Mouse (Mus musculus): ENCODE data around the gene Txndc16.

Gene Txndc16

GRCm38 (mm10) chr14:45153258-45153657 is 66.9 kb downstream of the Txndc16 start:
- DNase-seq (ENCODE audit: low spot score), result no peak

- DNase-seq (ENCODE audit: low spot score), result peak; percentile 40
These were observed 77.6 kb downstream of the Txndc16 start for GRCm38 (mm10) chr14:45142511-45142910.

DNA sequence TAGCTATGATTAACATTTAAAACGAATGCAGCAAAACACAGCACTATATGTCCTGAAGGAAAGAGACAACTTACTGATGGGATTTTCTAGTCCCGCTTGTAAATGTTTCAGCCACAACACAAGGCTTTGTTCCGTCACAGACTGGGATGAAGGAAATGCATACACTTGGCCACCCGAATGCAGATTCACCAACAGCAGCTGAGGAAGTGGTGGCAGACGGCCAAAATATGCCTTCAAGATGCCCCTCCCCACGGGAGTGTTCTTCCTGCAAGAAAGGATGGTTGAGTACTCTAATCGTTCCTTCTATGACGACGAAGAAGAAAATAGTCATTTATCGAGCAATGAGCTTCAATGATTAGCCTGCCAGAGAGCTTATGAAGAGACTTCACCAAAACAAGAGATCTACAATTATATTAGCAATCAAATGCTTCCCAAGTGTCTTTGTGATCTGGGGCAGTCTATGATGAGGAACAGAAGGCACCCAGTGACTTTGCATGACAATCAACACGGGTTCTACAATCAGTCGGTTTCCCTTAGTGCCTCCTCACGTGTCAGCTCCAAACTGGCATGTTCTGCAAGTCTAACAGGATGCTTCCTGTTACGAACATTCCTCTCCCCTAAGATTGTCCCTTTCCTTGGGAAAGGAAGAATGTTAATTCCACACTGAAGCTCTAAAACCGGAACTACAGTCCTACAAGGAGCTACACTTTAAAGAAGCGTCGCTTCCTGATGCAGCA is 79.6 kb downstream of the Txndc16 start:
- no peak for DNase-seq (ENCODE audit: low spot score)

- no peak for DNase-seq (ENCODE audit: low spot score)
These were observed 84.2 kb downstream of the Txndc16 start for GRCm38 (mm10) chr14:45135961-45136360.

DNA sequence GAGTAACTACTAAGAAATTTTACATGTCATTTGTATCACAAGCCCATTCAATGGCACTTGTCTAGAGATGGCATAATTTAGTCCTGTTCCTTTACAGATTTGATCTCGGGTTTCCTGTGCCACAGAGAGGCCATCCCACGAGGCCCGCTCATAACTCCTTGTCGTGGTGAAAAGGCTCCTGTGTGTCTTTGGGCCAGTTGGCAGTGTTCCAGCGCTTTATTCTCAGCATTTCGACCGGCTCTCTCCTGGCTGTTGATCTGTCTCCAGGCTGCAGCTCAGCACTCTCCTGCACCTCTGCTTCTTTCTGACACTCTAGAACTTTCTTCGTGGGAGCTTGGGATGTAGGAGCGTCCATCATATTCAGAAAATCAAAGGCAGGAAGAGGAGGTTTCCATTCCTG is 84.6 kb downstream of the Txndc16 start:
- DNase-seq (ENCODE audit: low spot score), result peak; percentile 11

- no peak for DNase-seq (ENCODE audit: low spot score)
These were observed 101.8 kb downstream of the Txndc16 start for GRCm38 (mm10) chr14:45118359-45118758.

DNA sequence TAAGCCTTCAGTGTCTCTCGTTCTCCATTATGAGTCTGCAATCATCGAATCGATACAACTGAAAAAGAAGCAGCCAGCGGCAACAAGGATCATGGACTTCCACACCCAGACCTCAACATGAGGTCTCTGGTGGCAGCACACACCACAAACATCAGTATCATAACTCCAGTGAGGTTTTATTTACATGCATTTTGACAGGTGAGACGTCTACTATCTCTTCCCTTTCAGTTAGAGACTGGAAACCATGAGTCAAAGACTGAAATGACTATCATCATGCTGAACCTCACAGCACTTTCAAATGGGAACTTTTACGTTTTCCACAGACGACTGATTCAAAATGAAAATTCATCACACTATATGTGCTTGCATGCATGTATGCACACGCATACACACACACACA is 117.9 kb downstream of the Txndc16 start:
- DNase-seq (ENCODE audit: low spot score), result no peak

DNA sequence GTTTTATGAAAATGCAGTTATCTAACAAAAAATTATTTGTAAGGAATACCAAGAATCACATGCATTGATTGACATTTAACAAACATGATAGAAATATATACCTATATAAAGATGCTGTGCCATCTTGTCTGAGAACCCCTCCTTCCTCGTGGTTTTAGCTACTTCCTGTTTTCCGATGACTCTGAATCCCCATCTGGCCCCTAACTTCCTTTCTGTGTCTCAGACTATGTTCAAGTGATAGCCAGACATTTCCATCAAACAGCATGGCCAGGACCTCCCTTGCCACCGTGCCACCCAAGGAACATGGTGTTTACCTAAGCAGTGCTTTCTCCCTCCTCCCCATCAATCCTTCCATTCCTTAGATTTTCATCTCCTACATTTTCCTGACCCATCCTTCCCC is 127.8 kb downstream of the Txndc16 start:
- DNase-seq (ENCODE audit: low spot score), result no peak

GRCm38 (mm10) chr14:45090011-45090410 is 130.1 kb downstream of the Txndc16 start:
- DNase-seq (ENCODE audit: low spot score), result no peak

DNA sequence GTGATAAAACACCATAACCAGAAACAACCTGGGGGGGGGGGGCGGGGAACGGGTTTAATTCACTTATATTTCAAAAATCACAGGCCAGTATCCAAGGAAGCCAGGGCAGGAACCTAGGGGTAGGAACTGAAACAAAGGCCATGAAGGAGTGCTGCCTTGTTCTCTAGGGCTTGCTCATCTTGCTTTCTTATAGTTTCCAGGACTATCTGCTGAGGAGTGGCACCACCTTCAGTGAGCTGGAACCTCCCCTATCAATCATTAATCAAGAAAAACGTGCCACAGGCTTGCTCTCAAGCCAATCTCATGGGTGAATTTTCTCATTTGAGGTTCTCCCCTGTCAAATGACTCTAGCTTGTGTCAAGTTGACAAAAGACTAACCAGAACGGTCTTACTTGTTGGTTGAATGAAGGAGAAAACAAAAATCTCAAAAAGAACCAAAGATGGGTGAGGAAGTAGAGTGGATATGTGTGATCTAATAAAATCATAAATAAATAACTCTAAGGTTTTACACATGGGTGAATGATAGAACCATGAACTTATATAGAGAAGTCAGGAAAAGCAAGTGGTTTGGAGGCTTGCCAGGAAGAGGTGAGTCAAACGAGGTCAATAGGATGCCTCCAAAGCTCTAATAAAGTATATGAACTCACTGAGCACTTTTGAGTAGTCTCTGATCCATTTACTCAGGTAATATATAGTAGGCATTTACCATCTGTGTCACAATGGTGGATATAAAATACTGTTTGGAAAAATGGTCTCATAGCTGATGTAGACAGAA is 134.3 kb downstream of the Txndc16 start:
- DNase-seq (ENCODE audit: low spot score), result no peak

DNA sequence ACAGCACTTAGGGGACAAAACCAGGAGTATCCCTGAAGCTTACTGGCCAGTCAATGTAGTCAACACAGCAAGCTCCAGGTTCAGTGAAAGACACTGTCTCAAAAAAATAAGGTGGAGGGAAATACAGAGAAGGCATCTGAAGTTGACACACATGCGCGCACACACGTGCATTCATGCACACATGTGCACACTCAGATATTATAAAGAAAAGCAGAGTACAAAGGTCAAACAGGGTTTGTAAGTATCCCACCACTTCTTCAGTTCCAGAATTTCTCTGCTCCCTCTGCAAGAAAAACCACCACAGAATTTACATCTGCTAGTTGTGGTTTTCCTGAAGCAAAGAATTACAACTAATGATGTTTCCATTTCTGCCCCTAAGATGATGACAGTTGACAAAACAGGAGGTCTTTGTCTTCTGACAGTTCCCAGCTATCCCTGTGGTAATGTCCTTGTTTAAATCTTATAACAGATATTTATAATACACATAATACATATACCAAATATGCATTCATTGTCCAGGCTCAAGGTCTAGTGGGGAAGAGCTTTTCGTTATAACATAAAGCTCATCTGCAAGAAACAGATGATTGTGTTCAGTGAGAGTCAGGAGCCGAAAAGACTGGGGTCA is 135.4 kb downstream of the Txndc16 start:
- DNase-seq (ENCODE audit: low spot score), result no peak

- no peak for DNase-seq (ENCODE audit: low spot score)
These were observed 136.6 kb downstream of the Txndc16 start for GRCm38 (mm10) chr14:45083540-45083939.

All from urinary bladder, postnatal 14 days (tissue).